Mouse (Mus musculus) neural tube, embryonic 10.5 days (tissue): Measurements from ENCODE around the gene Pcdh9.

Experiments
- DNase-seq: peaks from one replicate; pipeline ENCODE4 v3.0.0-alpha.2; 2017; ENCODE audit warnings: low spot score; ENCODE audit errors: extremely low spot score

The Pcdh9 gene

DNA sequence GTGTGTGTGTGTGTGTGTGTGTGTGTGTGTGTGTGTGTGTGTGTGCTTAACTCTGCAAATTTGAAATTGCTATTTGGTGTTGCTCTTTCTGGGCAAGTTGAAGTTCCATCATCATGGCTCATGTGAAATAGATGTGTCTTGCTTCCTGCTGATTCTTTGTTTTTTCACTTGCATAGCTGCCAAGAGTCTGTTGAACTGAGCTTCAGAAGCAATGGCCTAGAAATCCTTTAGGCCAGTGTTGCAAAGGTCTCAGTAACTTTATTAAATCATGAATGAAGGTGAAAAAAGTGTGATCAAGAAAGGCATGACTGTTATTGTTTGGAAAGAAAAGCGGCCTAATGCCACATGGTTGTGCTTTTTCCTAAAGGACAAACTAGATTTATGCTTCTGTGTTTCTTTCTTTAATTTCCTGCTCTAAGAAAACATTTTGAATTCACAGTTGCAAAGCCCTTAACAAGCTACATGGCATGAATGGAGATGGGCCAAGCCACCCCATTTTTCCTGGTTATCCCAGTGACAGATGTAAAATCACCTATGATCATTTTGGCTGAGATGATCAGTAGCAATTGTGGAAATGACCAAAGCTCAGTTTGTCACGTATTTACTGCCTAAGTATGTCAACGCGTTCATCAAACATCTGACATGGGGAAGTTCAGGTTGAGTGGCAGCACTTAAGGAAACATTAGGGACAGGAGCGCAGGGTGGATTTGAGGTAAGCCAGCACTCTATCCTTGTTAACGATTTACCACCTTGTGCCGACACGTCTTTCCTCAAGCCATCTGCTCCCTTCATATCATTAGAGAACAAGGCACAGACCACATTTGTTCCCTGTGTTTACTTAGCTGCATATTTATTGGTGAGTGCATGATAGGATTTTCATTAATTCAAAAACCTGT lies 850.9 kb downstream of the Pcdh9 start:
- no peak for DNase-seq

DNA sequence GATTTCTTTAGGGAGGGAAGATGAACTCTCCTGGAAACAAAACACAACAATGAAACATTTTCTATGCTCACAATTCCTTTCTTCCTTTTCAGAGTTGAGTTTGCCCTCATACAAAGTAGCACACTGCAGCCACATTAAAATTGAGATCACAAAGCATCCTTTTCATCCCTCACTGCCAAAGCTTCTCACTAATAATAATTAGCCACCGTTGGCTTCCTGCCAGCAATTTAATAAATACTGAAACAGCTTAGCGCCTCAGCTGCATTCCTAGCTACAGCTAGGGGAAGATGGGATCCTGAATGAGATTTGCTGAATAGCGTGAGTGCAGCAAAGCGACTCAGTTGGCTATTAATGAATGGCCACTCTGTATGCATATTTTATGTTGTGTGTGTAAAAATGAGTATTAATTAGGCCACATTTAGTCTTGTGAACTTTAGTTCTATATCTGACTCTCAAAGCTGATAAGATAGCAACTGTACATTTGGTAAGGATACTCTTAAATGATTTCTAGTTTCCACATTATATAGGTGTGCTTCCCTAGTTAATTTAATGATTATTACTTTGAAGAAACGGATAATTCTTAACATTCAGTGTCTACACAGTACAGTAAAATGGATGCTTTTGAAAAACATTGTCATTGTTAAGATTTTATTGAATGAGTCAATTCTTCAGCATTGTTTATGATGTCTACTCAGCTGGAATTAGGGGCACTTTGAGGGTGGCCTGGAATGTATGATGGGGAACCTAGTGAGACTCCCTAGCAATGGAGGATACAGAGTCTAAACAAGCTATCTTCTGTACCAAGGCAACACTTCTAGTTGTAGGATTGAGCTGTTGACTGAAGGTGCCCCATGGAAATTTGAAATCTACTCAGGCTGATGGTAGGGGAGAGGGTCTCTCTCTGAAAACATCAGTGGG lies 881.1 kb downstream of the Pcdh9 start:
- DNase-seq = no peak
